Mouse (Mus musculus): ENCODE results near the gene Dner. TPM values are rescaled to one million over a fixed set of nuclear protein-coding genes. Genes with fewer than 3 reads are reported as not detected.
A peak's percentile ranks its signal among the peaks of the same experiment; 100 is the strongest.

Gene Dner
- polyA plus RNA-seq, 1 experiment from 2014 or later, result 28.5 TPM

- Histone ChIP-seq H3K36me3 (ENCODE audit: control insufficient read depth, insufficient read depth, low read length) (no peaks in the 10 kb centered on the region), H3K9me3 (ENCODE audit: control insufficient read depth, low read length) (no peaks in the 10 kb centered on the region), H3K9ac (ENCODE audit: low read length) (no peak overlapping the region), H3K4me1 (replicated peaks; ENCODE audit: control insufficient read depth, insufficient read depth, low read length) (peaks cover 5% of the 10 kb centered on the region), H3K27ac (ENCODE audit: low read depth, low read length) (0 out of 2 replicates have a peak overlapping the region, but pooled peaks have one; percentile 12), H3K27me3 (ENCODE audit: control insufficient read depth, insufficient read depth, low read length) (no peaks in the 10 kb centered on the region), H3K4me2 (ENCODE audit: low read depth, low read length, severe bottlenecking) (no peak overlapping the region), H3K4me3 (ENCODE audit: low read depth, low read length) (no peak overlapping the region)
- peak; percentile 98 for ATAC-seq (replicated peaks; ENCODE audit: low FRiP score)
- peak; percentile 59 for DNase-seq (ENCODE audit: low spot score)
- 5% methylated on average over 2 of the region's 2 CpGs for WGBS
These were observed 146.5 kb downstream of the Dner start for GRCm38 (mm10) chr1:84549367-84550064.

- H3K27ac ChIP-seq (ENCODE audit: low read depth, low read length), result no peak overlapping the region
- H3K4me1 ChIP-seq (replicated peaks; ENCODE audit: control insufficient read depth, insufficient read depth, low read length), result no peaks in the 10 kb centered on the region
- no peaks in the 10 kb centered on the region for H3K36me3 ChIP-seq (ENCODE audit: control insufficient read depth, insufficient read depth, low read length)
- H3K4me2 ChIP-seq (ENCODE audit: low read depth, low read length, severe bottlenecking), result no peak overlapping the region
- no peak overlapping the region for H3K4me3 ChIP-seq (ENCODE audit: low read depth, low read length)
- H3K9me3 ChIP-seq (ENCODE audit: control insufficient read depth, low read length), result no peaks in the 10 kb centered on the region
- DNase-seq (ENCODE audit: low spot score) (no peak), ATAC-seq (replicated peaks; ENCODE audit: low FRiP score) (peak; percentile 21; the same call in 1 of the 2 replicates)
- WGBS, result 33% methylated on average over 4 of the region's 4 CpGs
- no peaks in the 10 kb centered on the region for H3K27me3 ChIP-seq (ENCODE audit: control insufficient read depth, insufficient read depth, low read length)
- H3K9ac ChIP-seq (ENCODE audit: low read length), result no peak overlapping the region
These were observed 160.0 kb downstream of the Dner start for GRCm38 (mm10) chr1:84536069-84536468.

- H3K4me1 ChIP-seq (replicated peaks; ENCODE audit: control insufficient read depth, insufficient read depth, low read length), result no peaks in the 10 kb centered on the region
- no peak overlapping the region for H3K27ac ChIP-seq (ENCODE audit: low read depth, low read length)
- DNase-seq (ENCODE audit: low spot score), result no peak
- no peaks in the 10 kb centered on the region for H3K27me3 ChIP-seq (ENCODE audit: control insufficient read depth, insufficient read depth, low read length)
- no peak overlapping the region for H3K4me3 ChIP-seq (ENCODE audit: low read depth, low read length)
- WGBS, result 85% methylated on average over 3 of the region's 3 CpGs
- no peak overlapping the region for H3K9ac ChIP-seq (ENCODE audit: low read length)
- no peaks in the 10 kb centered on the region for H3K36me3 ChIP-seq (ENCODE audit: control insufficient read depth, insufficient read depth, low read length)
- no peak overlapping the region for H3K4me2 ChIP-seq (ENCODE audit: low read depth, low read length, severe bottlenecking)
- H3K9me3 ChIP-seq (ENCODE audit: control insufficient read depth, low read length), result no peaks in the 10 kb centered on the region
- no peak for ATAC-seq (replicated peaks; ENCODE audit: low FRiP score)
These were observed 170.5 kb downstream of the Dner start for GRCm38 (mm10) chr1:84525514-84525913.

- DNase-seq (ENCODE audit: low spot score), result no peak
- Histone ChIP-seq H3K27ac (ENCODE audit: low read depth, low read length) (no peak overlapping the region), H3K4me3 (ENCODE audit: low read depth, low read length) (no peak overlapping the region), H3K27me3 (ENCODE audit: control insufficient read depth, insufficient read depth, low read length) (no peaks in the 10 kb centered on the region), H3K4me1 (replicated peaks; ENCODE audit: control insufficient read depth, insufficient read depth, low read length) (no peaks in the 10 kb centered on the region), H3K9me3 (ENCODE audit: control insufficient read depth, low read length) (no peaks in the 10 kb centered on the region), H3K4me2 (ENCODE audit: low read depth, low read length, severe bottlenecking) (no peak overlapping the region), H3K36me3 (ENCODE audit: control insufficient read depth, insufficient read depth, low read length) (no peaks in the 10 kb centered on the region), H3K9ac (ENCODE audit: low read length) (no peak overlapping the region)
- ATAC-seq (replicated peaks; ENCODE audit: low FRiP score), result no peak
- WGBS, result 80% methylated on average over 4 of the region's 4 CpGs
These were observed 171.6 kb downstream of the Dner start for GRCm38 (mm10) chr1:84524413-84524812.

GRCm38 (mm10) chr1:84522963-84523280 is 173.1 kb downstream of the Dner start:
- Histone ChIP-seq H3K4me1 (replicated peaks; ENCODE audit: control insufficient read depth, insufficient read depth, low read length) (no peaks in the 10 kb centered on the region), H3K4me3 (ENCODE audit: low read depth, low read length) (no peak overlapping the region), H3K27me3 (ENCODE audit: control insufficient read depth, insufficient read depth, low read length) (no peaks in the 10 kb centered on the region), H3K4me2 (ENCODE audit: low read depth, low read length, severe bottlenecking) (no peak overlapping the region), H3K36me3 (ENCODE audit: control insufficient read depth, insufficient read depth, low read length) (no peaks in the 10 kb centered on the region), H3K27ac (ENCODE audit: low read depth, low read length) (no peak overlapping the region), H3K9me3 (ENCODE audit: control insufficient read depth, low read length) (no peaks in the 10 kb centered on the region), H3K9ac (ENCODE audit: low read length) (no peak overlapping the region)
- 69% methylated on average over 4 of the region's 4 CpGs for WGBS
- no peak for DNase-seq (ENCODE audit: low spot score)
- ATAC-seq (replicated peaks; ENCODE audit: low FRiP score), result no peak

- H3K4me3 ChIP-seq (ENCODE audit: low read depth, low read length), result no peak overlapping the region
- no peak overlapping the region for H3K9ac ChIP-seq (ENCODE audit: low read length)
- no peaks in the 10 kb centered on the region for H3K27me3 ChIP-seq (ENCODE audit: control insufficient read depth, insufficient read depth, low read length)
- no peak for DNase-seq (ENCODE audit: low spot score)
- WGBS, result 84% methylated on average over 4 of the region's 4 CpGs
- H3K27ac ChIP-seq (ENCODE audit: low read depth, low read length), result no peak overlapping the region
- no peaks in the 10 kb centered on the region for H3K9me3 ChIP-seq (ENCODE audit: control insufficient read depth, low read length)
- no peak overlapping the region for H3K4me2 ChIP-seq (ENCODE audit: low read depth, low read length, severe bottlenecking)
- H3K4me1 ChIP-seq (replicated peaks; ENCODE audit: control insufficient read depth, insufficient read depth, low read length), result no peaks in the 10 kb centered on the region
- ATAC-seq (replicated peaks; ENCODE audit: low FRiP score), result no peak
- H3K36me3 ChIP-seq (ENCODE audit: control insufficient read depth, insufficient read depth, low read length), result no peaks in the 10 kb centered on the region
These were observed 173.6 kb downstream of the Dner start for GRCm38 (mm10) chr1:84522256-84522962.

GRCm38 (mm10) chr1:84518347-84518746 is 177.7 kb downstream of the Dner start:
- no peaks in the 10 kb centered on the region for H3K27me3 ChIP-seq (ENCODE audit: control insufficient read depth, insufficient read depth, low read length)
- no peak overlapping the region for H3K4me2 ChIP-seq (ENCODE audit: low read depth, low read length, severe bottlenecking)
- H3K4me3 ChIP-seq (ENCODE audit: low read depth, low read length), result no peak overlapping the region
- DNase-seq (ENCODE audit: low spot score) (no peak), ATAC-seq (replicated peaks; ENCODE audit: low FRiP score) (no peak)
- H3K36me3 ChIP-seq (ENCODE audit: control insufficient read depth, insufficient read depth, low read length), result no peaks in the 10 kb centered on the region
- WGBS, result 77% methylated on average over 4 of the region's 4 CpGs
- H3K9ac ChIP-seq (ENCODE audit: low read length), result no peak overlapping the region
- no peaks in the 10 kb centered on the region for H3K4me1 ChIP-seq (replicated peaks; ENCODE audit: control insufficient read depth, insufficient read depth, low read length)
- no peaks in the 10 kb centered on the region for H3K9me3 ChIP-seq (ENCODE audit: control insufficient read depth, low read length)
- no peak overlapping the region for H3K27ac ChIP-seq (ENCODE audit: low read depth, low read length)

- H3K36me3 ChIP-seq (ENCODE audit: control insufficient read depth, insufficient read depth, low read length), result no peaks in the 10 kb centered on the region
- H3K9me3 ChIP-seq (ENCODE audit: control insufficient read depth, low read length), result no peaks in the 10 kb centered on the region
- WGBS, result 52% methylated on average over 3 of the region's 3 CpGs
- no peak overlapping the region for H3K27ac ChIP-seq (ENCODE audit: low read depth, low read length)
- ATAC-seq (replicated peaks; ENCODE audit: low FRiP score), result no peak
- no peak for DNase-seq (ENCODE audit: low spot score)
- H3K9ac ChIP-seq (ENCODE audit: low read length), result no peak overlapping the region
- no peaks in the 10 kb centered on the region for H3K4me1 ChIP-seq (replicated peaks; ENCODE audit: control insufficient read depth, insufficient read depth, low read length)
- no peak overlapping the region for H3K4me2 ChIP-seq (ENCODE audit: low read depth, low read length, severe bottlenecking)
- no peaks in the 10 kb centered on the region for H3K27me3 ChIP-seq (ENCODE audit: control insufficient read depth, insufficient read depth, low read length)
- H3K4me3 ChIP-seq (ENCODE audit: low read depth, low read length), result no peak overlapping the region
These were observed 182.8 kb downstream of the Dner start for GRCm38 (mm10) chr1:84513201-84513600.

- Histone ChIP-seq H3K27ac (ENCODE audit: low read depth, low read length) (no peak overlapping the region), H3K36me3 (ENCODE audit: control insufficient read depth, insufficient read depth, low read length) (no peaks in the 10 kb centered on the region), H3K4me1 (replicated peaks; ENCODE audit: control insufficient read depth, insufficient read depth, low read length) (no peaks in the 10 kb centered on the region), H3K9me3 (ENCODE audit: control insufficient read depth, low read length) (no peaks in the 10 kb centered on the region), H3K4me3 (ENCODE audit: low read depth, low read length) (no peak overlapping the region), H3K4me2 (ENCODE audit: low read depth, low read length, severe bottlenecking) (no peak overlapping the region), H3K27me3 (ENCODE audit: control insufficient read depth, insufficient read depth, low read length) (no peaks in the 10 kb centered on the region), H3K9ac (ENCODE audit: low read length) (no peak overlapping the region)
- ATAC-seq (replicated peaks; ENCODE audit: low FRiP score) (no peak), DNase-seq (ENCODE audit: low spot score) (no peak)
- WGBS, result 77% methylated on average over 1 of the region's 1 CpGs
These were observed 187.5 kb downstream of the Dner start for GRCm38 (mm10) chr1:84508510-84508909.

Measured in forebrain, embryonic 11.5 days (tissue).